Mouse (Mus musculus) naive thymus-derived CD4-positive, alpha-beta T cell, adult 5 months (primary cell): ENCODE results near the gene Cse1l. TPM values are rescaled to one million over a fixed set of nuclear protein-coding genes. Genes with fewer than 3 reads are reported as not detected.

ENCODE experiments used
- polyA plus RNA-seq: library from polyadenylated mRNA; unstranded; fragments of 100-300 nt; shearing (Covaris generic); gene quantifications from one replicate; pipeline ENCODE4 v1.2.1, GENCODE M21; 2017

Cse1l gene
- polyA plus RNA-seq = 127 TPM

DNA sequence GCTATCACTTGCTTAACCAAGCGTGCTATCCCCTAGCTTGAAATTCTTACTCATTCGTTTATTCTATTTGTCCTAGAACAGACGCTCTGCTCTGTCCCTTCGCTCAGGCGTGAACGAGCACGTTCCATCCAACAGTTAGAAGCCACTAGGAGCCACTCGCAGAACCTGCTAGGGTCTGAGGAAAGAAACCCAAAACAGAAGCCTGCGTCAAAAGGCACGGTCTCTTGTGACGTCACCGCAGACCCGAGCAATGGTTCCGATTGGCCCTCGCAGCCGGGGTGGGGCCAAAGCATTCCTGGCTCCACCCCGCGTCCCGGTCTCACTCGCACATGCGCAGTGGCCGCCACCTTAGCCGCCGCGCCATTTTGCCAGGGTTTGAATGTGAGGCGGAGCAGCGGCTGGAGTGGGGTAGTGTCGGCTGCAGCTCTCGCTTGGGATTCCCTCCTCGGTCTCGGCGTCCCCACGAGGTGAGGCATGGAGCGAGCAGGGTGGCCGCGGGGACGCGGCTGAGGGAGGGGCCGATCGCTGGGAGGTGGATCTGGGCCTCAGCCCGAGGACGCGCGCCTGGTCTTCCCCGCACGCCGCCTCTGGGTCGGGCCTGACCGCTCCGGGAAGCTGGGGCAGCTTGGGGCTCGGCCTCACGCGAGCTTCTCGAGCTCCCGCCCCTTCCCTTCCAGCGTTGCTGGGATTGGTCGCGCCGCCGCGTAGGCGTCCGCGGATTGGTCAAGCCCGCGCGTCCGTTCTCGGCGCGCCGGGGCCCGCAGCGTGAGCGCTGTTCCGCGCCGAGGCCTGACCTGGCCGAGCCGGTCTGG lies at the start of gene Cse1l:
Gene Cse1l (plus strand): TSS at position 330 of the 812 bp plus-strand sequence.

Other genes with a start within 250 kb of the Cse1l start
- gene Prex1, start 192.2 kb upstream of the Cse1l start, polyA plus RNA-seq = 162 TPM
- gene Trp53rkb, start 113.5 kb upstream of the Cse1l start, polyA plus RNA-seq = 3.9 TPM
- 29.6 TPM for gene Arfgef2, start 100.5 kb upstream of the Cse1l start, polyA plus RNA-seq
- gene Stau1, start 90.3 kb downstream of the Cse1l start, polyA plus RNA-seq = 119 TPM
- 89.4 TPM for gene Ddx27, start 109.2 kb downstream of the Cse1l start, polyA plus RNA-seq
- 46.8 TPM for gene Znfx1, start 157.0 kb downstream of the Cse1l start, polyA plus RNA-seq